Mouse (Mus musculus) frontal cortex, adult (tissue): ENCODE measurements around the gene Prkg1.
"Not testable (repeated sequence)": the region's sequence is repeated elsewhere in the genome, so short reads cannot be mapped to it uniquely, and the experiment has no call there.

Experiments used
- ATAC-seq: cut with Nextera tagmentation; 2 replicates; pipeline ENCODE4 v1.9.2; 2017; ENCODE audit warnings: mild to moderate bottlenecking, moderate library complexity, mixed read lengths; ENCODE audit not compliant: low TSS enrichment

The Prkg1 gene

DNA sequence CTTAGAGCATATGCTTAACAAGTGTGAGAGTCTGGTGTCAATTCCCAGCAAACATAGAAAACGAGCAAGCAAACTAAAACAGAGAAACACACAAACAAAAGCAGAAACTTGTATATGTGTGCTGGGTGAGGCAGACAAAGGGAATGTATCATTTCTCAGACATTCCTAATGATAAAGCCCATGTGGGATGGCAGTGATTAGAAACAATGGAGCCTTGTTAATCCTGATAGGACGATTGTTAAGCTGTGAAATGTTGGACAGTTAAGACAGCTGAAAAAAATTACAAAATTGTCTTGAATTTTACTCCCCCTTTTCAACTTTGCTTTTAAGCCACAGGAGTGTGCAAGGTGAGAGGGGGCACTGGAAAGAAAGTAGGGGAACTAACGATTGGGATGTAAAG is 1133.8 kb downstream of the Prkg1 start:
- ATAC-seq: no peak

DNA sequence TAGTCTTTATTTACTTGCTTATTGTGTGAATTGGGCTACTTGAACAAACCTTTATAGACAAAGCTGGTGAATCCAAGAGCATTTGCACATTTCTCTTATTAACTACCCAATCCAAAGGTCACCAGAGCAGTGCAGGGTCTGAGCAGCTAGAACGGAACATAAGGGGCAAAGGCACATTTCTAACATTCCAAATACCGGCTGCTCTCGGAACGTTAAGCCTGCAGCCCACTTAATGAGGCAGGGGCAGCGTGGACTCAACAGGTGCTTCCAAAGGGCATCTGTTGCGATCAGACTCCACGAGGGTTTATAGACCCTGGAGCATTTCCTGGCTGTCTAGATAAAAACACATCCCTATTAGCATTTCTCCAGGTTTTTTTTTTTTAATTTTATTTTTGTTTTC is 1138.8 kb downstream of the Prkg1 start:
- ATAC-seq: no peak

DNA sequence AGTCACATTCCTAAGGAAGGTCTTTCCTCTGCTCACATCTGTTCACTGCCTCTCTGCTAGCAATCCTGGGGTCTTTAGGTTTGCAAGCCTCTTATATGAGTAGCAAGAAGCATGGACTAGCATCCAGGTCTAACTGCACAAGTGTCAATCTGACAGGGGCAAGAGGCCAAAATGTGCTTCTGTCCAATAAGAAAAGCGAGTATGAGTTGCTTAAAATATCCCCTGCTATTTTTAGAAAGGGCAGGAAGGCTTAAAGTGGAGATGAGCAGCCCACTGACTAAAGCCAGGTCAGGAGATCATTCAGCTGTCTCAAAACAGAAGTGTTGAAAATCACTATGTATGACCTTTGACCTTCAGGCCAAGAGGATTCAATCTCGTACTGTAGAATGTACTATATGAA is 1139.4 kb downstream of the Prkg1 start:
- ATAC-seq: no peak

DNA sequence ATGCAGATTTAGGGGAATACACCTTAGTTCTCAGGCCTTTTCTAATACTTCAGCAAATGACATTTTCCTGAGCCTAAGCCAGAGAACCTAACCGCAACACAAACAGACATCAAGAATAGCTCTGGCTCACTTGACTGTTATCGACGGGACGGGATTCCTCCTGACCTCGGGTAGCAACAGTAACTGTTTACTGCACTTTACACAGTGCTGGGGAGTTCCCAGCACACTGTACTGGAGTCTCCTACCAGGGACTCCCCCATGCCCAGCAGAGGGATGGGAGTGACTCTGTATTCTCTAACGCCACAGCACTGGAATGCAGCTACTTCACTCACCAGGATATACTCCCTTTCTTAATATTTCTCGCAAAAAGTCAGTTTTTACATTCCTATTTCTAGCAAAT is 1141.2 kb downstream of the Prkg1 start:
- no peak for ATAC-seq

DNA sequence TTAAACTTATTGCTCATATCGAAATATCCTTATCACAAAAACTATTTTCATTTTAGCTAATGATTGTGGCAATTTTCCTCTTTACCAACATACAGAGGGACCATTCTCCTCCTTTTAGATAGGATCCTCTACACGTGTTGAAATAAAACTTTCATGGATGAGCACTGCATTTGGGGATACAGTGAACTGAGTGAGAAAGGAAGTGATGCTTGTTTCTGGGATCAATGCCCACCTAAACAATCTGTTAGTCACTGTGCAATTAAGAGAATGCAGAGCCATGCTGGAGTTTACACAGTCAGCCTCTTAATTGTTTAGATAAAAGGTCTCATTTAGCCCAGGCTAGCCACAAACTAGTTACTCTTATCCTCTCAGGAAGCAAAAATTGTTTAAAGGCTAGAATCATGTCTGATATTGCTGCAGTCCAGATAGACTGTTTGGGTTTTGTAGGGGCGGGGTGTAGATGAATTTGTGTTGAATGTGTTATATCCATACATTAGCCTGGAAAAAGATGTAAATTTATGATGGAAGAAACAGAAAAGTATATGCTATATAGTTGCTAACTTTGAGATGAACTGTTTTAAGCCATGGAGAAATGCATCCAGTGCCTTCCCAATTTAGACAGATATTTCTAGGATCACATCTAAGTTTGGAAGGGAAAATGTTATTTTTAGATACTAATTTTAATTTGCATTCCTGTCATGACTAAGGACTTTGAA is 1151.5 kb downstream of the Prkg1 start:
- peak; percentile 93 for ATAC-seq

DNA sequence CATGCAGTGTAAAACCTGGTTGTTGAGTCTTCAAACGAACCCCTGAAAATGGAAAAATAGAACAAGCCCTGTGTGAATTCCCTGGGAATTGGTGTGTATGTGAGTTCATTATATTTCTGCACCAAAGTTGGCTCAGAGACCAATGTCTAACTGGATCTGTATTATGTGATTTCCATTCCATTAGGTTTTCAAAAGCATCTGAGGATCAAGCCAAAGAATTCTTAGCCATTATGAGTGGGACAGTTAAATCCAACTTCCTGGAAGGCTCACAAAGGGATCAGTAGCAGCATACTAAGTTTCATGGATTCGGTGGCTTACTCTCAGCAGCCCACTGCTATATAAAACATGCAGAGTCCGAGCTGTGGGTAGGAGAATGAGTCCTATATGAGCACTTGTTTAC is 1178.5 kb downstream of the Prkg1 start:
- no peak for ATAC-seq

DNA sequence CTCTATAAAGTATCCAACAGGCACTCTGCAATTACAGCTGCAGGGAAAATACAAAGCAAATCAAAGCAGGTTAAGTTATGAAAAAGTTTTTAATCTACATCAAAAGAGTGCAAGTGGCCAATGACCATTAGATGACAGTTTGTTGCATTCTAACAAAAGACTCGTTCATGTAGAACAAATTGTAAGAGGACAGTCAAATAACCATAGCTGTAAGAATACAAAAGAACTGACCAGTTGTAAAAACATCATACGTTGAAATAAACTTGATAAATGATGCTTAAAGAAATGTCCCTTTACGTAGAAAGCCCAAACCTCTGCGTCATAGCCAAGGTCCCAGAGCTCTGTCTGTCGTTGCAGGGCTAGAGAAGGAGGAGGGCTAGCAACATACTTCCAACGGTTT is 1200.3 kb downstream of the Prkg1 start:
- ATAC-seq: no peak

DNA sequence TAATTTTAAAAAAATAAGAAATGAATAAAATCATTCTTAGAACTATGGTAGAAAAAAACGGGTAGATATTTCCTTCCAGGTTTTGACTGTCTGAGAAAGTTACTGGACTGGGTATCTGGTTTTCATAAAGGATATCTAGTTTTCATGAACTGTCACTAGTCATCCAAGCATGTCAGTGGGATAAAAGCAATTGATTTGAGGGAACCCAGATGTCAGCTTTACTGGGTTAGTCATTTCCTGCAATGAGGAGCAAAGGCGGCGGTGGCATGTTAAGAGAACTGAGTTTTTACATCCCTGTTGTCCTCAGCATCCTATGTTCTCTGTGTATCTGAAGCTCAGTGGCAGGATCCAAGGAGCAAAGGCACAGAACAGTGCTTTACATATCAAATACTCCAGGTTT is 1201.0 kb downstream of the Prkg1 start:
- ATAC-seq: no peak

DNA sequence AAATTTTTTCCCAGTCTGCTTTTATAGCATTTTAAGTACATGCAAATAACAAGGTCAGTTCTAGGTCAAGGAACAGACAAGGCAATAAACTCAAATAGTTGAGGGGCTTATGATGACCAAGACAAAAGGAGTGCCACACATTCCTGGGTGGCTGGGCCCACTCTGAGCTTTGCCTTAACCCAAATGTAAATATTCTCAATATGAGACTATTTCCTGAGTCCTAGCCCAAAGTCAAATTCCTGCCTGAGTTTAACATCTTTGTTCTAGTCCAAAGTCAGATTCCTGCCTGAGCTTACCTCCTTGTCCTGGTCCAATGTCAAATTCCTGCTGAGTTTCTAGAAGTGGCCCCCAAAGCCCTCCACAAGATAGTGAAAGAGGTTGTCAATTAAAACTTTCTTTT is 1206.8 kb downstream of the Prkg1 start:
- no peak for ATAC-seq

DNA sequence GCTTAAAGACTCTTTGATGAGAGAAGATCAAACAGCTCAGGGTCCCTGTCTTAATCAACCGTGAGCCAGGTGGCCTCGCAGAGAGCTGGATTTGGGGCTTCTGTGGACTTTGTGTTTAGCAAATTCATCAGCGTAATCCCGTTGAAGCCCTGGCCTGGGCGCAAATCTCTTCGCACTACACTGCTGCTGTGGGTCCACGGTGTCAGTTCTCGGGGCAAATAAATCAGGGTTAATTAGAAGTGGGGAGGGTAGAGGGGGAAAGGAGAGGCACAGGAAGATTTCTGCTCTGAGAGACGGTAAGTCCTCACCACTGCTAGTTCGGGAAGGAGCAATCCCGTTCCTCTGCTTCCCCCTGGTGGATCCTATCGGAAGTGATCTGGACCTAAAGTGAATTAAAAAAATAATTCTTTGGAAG is 1210.4 kb downstream of the Prkg1 start:
- ATAC-seq: peak; percentile 94

DNA sequence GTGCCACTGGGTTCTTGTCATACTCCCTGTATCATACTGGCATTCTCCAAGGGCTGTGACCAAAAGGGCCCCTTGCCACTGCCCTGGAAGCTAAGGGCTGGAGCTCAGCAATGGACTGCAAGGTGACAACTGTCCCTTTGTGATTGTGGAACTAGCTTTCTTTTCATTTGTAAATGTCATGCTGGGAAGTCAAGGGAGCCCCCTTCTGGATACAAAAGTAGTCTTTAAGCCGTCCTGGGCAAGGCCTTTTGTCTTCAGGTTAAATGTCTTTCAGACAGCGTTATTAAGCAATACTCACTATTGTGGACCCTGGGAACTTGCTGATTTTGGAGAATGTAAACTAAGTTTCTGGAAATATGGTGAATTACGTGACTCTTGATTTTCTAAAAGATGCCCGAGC is 1211.1 kb downstream of the Prkg1 start:
- ATAC-seq: no peak

DNA sequence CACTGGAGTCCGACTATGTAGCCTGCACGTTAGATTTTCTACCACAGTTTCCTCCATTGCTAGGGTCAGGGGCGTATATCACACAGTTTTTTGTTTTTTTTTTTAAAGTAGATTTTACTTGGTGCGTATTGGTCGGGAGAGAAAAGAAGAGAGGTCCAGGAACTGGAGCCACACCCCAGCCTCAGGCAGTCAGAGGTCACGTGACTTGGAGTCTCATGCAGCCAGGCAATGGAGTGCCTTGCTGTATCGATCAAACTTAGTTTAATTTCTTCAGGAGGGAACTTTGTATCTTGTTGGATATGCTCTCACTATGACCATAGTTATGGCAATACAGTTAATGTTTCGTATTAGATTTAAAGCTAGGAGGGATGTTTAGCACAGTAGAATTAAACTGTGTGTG is 1212.6 kb downstream of the Prkg1 start:
- ATAC-seq: no peak

DNA sequence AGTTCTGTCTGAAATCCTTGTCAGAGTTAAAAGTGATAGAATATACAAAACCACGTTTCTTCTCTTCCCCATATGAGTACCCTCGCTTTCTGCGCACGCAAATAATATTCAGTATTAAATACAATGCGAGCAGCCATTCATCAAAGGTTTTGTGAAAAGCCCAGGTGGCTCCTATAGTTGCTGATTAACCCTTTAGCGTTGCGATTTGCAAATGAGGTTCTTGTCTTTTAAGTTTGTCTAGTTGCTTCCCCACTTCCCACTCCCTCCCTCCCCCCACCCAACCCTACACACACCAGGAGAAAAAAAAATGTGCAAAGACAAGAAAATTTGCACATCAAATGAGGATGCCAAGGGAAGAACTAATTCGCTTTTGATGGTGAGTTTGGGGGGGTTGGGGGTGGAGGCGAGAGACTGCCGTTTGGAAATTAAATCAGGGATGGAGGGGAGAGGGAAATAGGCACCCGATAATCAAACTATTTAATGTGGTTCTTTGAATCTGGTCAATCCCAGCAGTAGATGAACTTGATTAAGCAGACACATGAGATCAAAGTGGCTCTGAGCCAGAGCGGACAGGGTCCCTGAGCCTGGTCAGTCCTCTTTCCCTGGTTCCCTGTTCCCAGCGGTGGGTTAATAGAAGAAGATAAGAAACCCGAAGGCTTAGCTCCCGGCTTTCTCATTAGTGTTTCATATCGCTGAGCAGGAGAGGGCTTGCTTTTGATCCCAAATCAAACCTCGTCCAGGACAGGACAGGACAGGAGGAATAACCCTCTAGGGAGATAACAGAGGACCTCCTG is 1214.8 kb downstream of the Prkg1 start:
- ATAC-seq: no peak

DNA sequence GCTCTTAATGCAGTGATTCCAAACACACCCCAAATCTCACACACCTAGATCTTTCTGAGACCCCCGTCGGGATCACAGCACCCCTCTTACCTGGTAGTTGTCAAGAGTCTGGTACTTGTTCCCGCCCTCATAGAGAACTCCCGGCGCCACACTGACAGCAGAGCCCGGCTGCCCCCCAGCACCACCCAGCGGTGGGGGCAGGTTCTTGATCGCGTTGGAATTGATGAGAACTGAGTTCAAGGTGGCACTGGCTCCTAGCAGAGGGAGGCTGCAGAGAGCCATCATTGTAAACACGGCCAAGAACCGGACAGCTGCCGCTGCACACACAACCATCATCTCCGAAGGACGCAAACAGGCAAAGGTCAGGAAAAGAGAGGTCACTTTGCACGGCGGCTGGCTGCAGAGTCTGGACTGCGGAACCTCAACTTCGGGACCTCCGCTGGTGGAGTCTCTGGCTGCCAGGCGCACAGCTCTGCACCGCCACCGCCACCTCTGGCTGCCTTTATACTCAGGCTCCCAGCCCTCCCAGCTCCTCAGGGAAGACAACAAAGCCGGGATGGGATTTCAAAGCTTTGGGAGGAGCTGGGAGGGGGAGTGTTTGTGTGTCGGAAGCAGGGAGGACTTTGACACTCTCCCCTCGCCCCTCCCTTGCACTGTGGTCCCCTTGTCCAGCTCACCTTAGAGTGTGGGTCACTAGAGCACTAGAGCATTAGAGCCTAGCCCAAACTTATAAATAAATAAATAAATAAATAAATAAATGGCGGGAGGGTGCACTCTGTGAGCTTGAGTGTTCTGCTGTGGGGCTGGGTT is 1215.6 kb downstream of the Prkg1 start, which contains the start of gene Dkk1:
Gene Dkk1, minus strand, starts transcription at position 622 of the 810 bp plus-strand sequence.
- ATAC-seq: peak; percentile 47; the same call in 1 of the 2 replicates

DNA sequence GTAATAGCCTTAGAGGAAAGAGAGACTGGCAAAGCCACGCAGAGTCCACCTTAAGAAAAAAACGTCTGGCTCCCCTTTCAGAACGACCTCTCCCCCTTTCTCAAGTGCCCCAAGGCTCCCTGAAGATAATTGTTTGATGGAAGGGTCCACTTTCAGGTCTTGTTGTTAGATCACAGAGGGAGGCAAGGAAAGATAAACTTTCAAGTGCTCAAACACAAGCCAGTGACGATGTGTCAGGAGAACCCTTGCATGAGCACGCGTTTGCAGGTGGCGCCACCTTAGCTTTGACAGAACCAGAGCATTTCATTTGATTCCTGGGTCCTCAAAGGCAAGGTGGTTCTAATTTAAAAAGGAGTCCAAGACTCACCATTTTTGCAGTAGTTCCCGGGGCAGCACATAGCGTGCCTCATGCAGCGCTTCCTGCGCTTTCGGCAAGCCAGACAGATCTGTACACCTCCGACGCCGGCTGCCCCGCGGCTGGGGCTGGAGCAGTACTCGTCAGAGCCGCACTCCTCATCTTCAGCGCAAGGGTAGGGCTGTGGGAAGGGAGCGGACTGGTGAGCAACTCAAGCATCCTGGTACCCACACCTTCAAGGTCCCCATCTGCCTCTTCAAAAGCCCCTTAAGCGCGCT is 1216.3 kb downstream of the Prkg1 start:
- ATAC-seq: no peak; the same call in 1 of the 2 replicates

DNA sequence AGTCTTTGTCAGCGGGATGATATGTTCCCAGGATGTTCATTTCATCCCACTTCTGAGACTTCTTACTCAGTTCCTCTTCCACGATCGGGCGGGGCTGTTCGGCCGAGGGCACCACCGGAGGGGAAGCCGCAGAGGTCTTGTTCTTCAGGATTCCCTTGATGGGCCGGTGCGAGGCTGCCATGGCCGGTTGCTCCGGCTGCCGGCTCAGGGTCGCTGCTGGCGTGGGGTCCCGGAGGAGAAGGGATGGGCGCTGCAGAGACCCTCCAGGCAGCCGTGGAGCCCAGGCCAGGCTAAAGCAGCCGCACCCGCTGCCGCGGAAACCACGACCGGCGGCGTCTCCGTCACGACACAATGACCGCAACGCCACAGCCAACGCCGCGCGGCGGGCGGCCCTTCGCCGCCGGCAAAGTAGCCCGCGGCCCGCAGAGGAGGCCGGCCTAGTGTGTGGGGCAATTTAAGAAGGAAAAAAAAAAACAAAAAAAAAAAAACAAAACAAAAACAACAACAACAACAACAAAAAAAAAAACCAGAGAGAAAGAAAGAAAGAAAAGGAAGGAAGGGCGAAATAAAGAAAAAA is 1225.4 kb downstream of the Prkg1 start:
- ATAC-seq: not testable (repeated sequence)

DNA sequence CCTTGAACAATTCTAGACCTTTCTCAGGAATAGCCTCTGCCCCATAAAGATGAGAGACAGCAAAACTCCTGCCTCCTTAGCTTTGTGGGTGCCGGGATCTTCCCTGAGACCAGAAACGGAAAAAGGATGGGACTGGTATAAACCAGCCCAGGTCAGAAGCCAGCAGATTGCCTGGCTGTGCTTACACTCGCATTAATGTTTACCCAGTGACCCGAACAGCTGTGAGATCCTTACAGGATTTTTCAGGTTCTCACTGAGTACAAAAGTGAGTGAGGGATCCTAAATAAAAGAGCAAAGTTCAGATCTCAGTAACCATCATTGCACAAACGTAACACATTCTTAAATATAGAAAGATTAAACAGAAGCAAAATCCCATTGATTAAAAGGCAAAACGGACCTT is 1248.1 kb downstream of the Prkg1 start:
- ATAC-seq: no peak
